Mouse (Mus musculus) gastrocnemius, postnatal 4 days (tissue): Measurements from ENCODE around the gene Ankrd33. TPM values are rescaled to one million over a fixed set of nuclear protein-coding genes. Genes with fewer than 3 reads are reported as not detected.

Experiments
- DNase-seq, 2 experiments: peaks; one replicate each; pipeline ENCODE4 v3.0.0; 2021 to 2022; ENCODE audit warnings: low spot score in 2 of 2, mixed read lengths in 2 of 2
- long read RNA-seq, 2 experiments: library from polyadenylated mRNA; stranded (forward); transcript quantifications; one replicate each; pipeline ENCODE4 v2.0.0; 2021
- total RNA-seq, 2 experiments: library from RNA; stranded (reverse); gene quantifications; 2 replicates each; pipeline ENCODE4 v1.2.3; 2021

Ankrd33 gene
- not detected for total RNA-seq
- long read RNA-seq, experiment 1 = 0 reads
- long read RNA-seq, experiment 2 = 0 reads

- DNase-seq = no peak
These were observed at the start of gene Ankrd33 for GRCm38 (mm10) chr15:101115511-101116110. Ankrd33 (plus strand) TSS chr15:101115755.

GRCm38 (mm10) chr15:101066364-101066847 lies 49.1 kb upstream of the Ankrd33 start:
- DNase-seq = no peak

GRCm38 (mm10) chr15:101066920-101067696 lies 48.4 kb upstream of the Ankrd33 start:
- no peak for DNase-seq

- DNase-seq = no peak
These were observed 47.5 kb upstream of the Ankrd33 start for GRCm38 (mm10) chr15:101068029-101068428.

GRCm38 (mm10) chr15:101068671-101069070 lies 46.9 kb upstream of the Ankrd33 start:
- no peak for DNase-seq

GRCm38 (mm10) chr15:101069641-101070190 lies 45.8 kb upstream of the Ankrd33 start:
- no peak for DNase-seq

GRCm38 (mm10) chr15:101070762-101071161 lies 44.8 kb upstream of the Ankrd33 start:
- DNase-seq = no peak

GRCm38 (mm10) chr15:101072736-101073135 lies 42.8 kb upstream of the Ankrd33 start:
- DNase-seq = no peak

GRCm38 (mm10) chr15:101074067-101074466 lies 41.5 kb upstream of the Ankrd33 start:
- DNase-seq = no peak

GRCm38 (mm10) chr15:101075150-101075549 lies 40.4 kb upstream of the Ankrd33 start:
- no peak for DNase-seq

GRCm38 (mm10) chr15:101075656-101076055 lies 39.9 kb upstream of the Ankrd33 start:
- DNase-seq = no peak

GRCm38 (mm10) chr15:101076071-101077000 lies 39.2 kb upstream of the Ankrd33 start:
- DNase-seq = no peak

GRCm38 (mm10) chr15:101077001-101077812 lies 38.3 kb upstream of the Ankrd33 start:
- DNase-seq = no peak

GRCm38 (mm10) chr15:101077813-101078730 lies 37.5 kb upstream of the Ankrd33 start, which contains the start of gene Fignl2:
Fignl2 (minus strand) TSS chr15:101078567.
- peak; percentile 33 to 58 for DNase-seq

- DNase-seq = peak; percentile 77 to 85
These were observed 36.8 kb upstream of the Ankrd33 start for GRCm38 (mm10) chr15:101078731-101079156.

GRCm38 (mm10) chr15:101080031-101080520 lies 35.5 kb upstream of the Ankrd33 start:
- no peak for DNase-seq

- no peak for DNase-seq
These were observed 34.5 kb upstream of the Ankrd33 start for GRCm38 (mm10) chr15:101081035-101081548.

GRCm38 (mm10) chr15:101082236-101082635 lies 33.3 kb upstream of the Ankrd33 start:
- DNase-seq = no peak
